Mouse (Mus musculus) cortical plate, adult 2 months (tissue): Measurements from ENCODE around the gene Rcn2.

Source experiments
- CTCF ChIP-seq: fragments of 200-500 bp; IDR thresholded peaks from 2 replicates; pipeline ENCODE4 v1.5.1; 2011; ENCODE audit warnings: mild to moderate bottlenecking, control low read depth, low read length; ENCODE audit not compliant: insufficient read depth; ENCODE audit errors: extremely low read depth
- POLR2A ChIP-seq: fragments of 200-500 bp; IDR thresholded peaks from 2 replicates; pipeline ENCODE4 v1.6.1; 2011; ENCODE audit warnings: mild to moderate bottlenecking, low read length, control low read depth; ENCODE audit not compliant: insufficient read depth; ENCODE audit errors: extremely low read depth

- TF ChIP-seq CTCF = no peak
- TF ChIP-seq POLR2A = no peak
Measured at GRCm38 (mm10) chr9:56056147-56056546, 14.5 kb downstream of the Rcn2 start.
